7 mouse cellular contexts compared by ENCODE assay signal in genomic region chr11:62550727-62551225, GRCm38 (mm10). TPM values are rescaled to one million over a fixed set of nuclear protein-coding genes. Genes with fewer than 3 reads are reported as not detected.
DNase-seq lines count a peak whose midpoint lies in the region; ATAC-seq and TF ChIP-seq lines count a peak whose summit lies in the region.

Gene Ubb (plus strand): TSS chr11:62551171.

- H3K4me2 ChIP-seq in intestine, postnatal 0 days (replicated peaks; ENCODE audit: low read depth) = peak within 1 kb of the TSS; percentile 86
- H3K4me2 ChIP-seq in midbrain, embryonic 12.5 days (replicated peaks) = peak within 1 kb of the TSS; percentile 65

- peak; percentile 99 for DNase-seq in adrenal gland, postnatal 10 days
- peak; percentile 99 for DNase-seq in embryonic facial prominence, embryonic 10.5 days (ENCODE audit: low spot score)
- DNase-seq in gonadal fat pad, adult 2 months (ENCODE audit: low read depth) = no peak
- peak; percentile 100 for DNase-seq in left cerebral cortex, postnatal 4 days

- peak within 1 kb of the TSS; percentile 100 for H3K27ac ChIP-seq in embryonic facial prominence, embryonic 10.5 days (replicated peaks)
- peak within 1 kb of the TSS; percentile 99 for H3K27ac ChIP-seq in intestine, postnatal 0 days (ENCODE audit: low read depth, low read length)
- peak within 1 kb of the TSS; percentile 97 for H3K27ac ChIP-seq in midbrain, embryonic 12.5 days (replicated peaks)
- H3K27ac ChIP-seq in small intestine, adult 2 months (ENCODE audit: insufficient read depth, low read depth, low read length) = peak within 1 kb of the TSS; percentile 100

- peak; percentile 92 for ATAC-seq in intestine, postnatal 0 days
- ATAC-seq in midbrain, embryonic 12.5 days (ENCODE audit: low FRiP score, low read depth) = peak; percentile 95

- H3K36me3 ChIP-seq in embryonic facial prominence, embryonic 10.5 days (replicated peaks) = peaks cover 32% of the 10 kb centered on the region
- peaks cover 10% of the 10 kb centered on the region; the same call in 1 of the 2 replicates for H3K36me3 ChIP-seq in intestine, postnatal 0 days (ENCODE audit: control insufficient read depth, insufficient read depth)
- peaks cover 28% of the 10 kb centered on the region for H3K36me3 ChIP-seq in midbrain, embryonic 12.5 days
- H3K36me3 ChIP-seq in small intestine, adult 2 months (ENCODE audit: control insufficient read depth, insufficient read depth, low read length) = peaks cover 18% of the 10 kb centered on the region

- peak within 1 kb of the TSS; percentile 83 for H3K9ac ChIP-seq in intestine, postnatal 0 days (ENCODE audit: low read depth, low read length)
- peak within 1 kb of the TSS; percentile 87 for H3K9ac ChIP-seq in midbrain, embryonic 12.5 days (replicated peaks)

- H3K27me3 ChIP-seq in embryonic facial prominence, embryonic 10.5 days (replicated peaks; ENCODE audit: low read depth, poor library complexity, severe bottlenecking) = no peaks in the 10 kb centered on the region
- no peaks in the 10 kb centered on the region for H3K27me3 ChIP-seq in intestine, postnatal 0 days (replicated peaks; ENCODE audit: control insufficient read depth, insufficient read depth, low read length)
- no peaks in the 10 kb centered on the region for H3K27me3 ChIP-seq in midbrain, embryonic 12.5 days
- H3K27me3 ChIP-seq in small intestine, adult 2 months (ENCODE audit: control insufficient read depth, insufficient read depth, low read length) = no peaks in the 10 kb centered on the region

- intact Hi-C loops in left cerebral cortex, postnatal 4 days (cut with DNase I) = no loop called here

- WGBS in embryonic facial prominence, embryonic 10.5 days = under 1% methylated on average over 40 of the region's 40 CpGs
- WGBS in intestine, postnatal 0 days = under 1% methylated on average over 40 of the region's 40 CpGs
- WGBS in midbrain, embryonic 12.5 days = under 1% methylated on average over 40 of the region's 40 CpGs
- under 1% methylated on average over 40 of the region's 40 CpGs for WGBS in small intestine, adult 2 months

- peak within 1 kb of the TSS; percentile 77 for H3K4me3 ChIP-seq in embryonic facial prominence, embryonic 10.5 days
- H3K4me3 ChIP-seq in intestine, postnatal 0 days (ENCODE audit: low read depth, low read length) = peak within 1 kb of the TSS; percentile 88
- peak within 1 kb of the TSS; percentile 71 for H3K4me3 ChIP-seq in midbrain, embryonic 12.5 days
- peak within 1 kb of the TSS; percentile 81 for H3K4me3 ChIP-seq in small intestine, adult 2 months (ENCODE audit: low read depth, low read length)

- TF ChIP-seq POLR2A in small intestine, adult 2 months (IDR thresholded peaks at IDR 0.05; ENCODE audit: low read depth, low read length) = peak; percentile 85

- H3K9me3 ChIP-seq in embryonic facial prominence, embryonic 10.5 days = no peaks in the 10 kb centered on the region
- H3K9me3 ChIP-seq in intestine, postnatal 0 days (ENCODE audit: control insufficient read depth) = no peaks in the 10 kb centered on the region
- no peaks in the 10 kb centered on the region for H3K9me3 ChIP-seq in midbrain, embryonic 12.5 days

- TF ChIP-seq CTCF in intestine, postnatal 0 days (IDR thresholded peaks at IDR 0.05; ENCODE audit: low read depth) = peak; percentile 18; the same call in 1 of the 2 replicates
- no peak for TF ChIP-seq CTCF in small intestine, adult 2 months (IDR thresholded peaks at IDR 0.05; ENCODE audit: extremely low read depth, insufficient read length, insufficient replicate concordance, low read depth, low read length)

- peaks cover 28% of the 10 kb centered on the region for H3K4me1 ChIP-seq in embryonic facial prominence, embryonic 10.5 days
- no peaks in the 10 kb centered on the region for H3K4me1 ChIP-seq in intestine, postnatal 0 days (replicated peaks; ENCODE audit: control insufficient read depth, insufficient read depth, low read length)
- H3K4me1 ChIP-seq in midbrain, embryonic 12.5 days = peaks cover 32% of the 10 kb centered on the region
- H3K4me1 ChIP-seq in small intestine, adult 2 months (ENCODE audit: control insufficient read depth, insufficient read depth, insufficient read length, low read length) = peaks cover 6% of the 10 kb centered on the region

RNA-seq across cellular contexts. Expression of gene Ubb, which starts in this region (rescaled TPM):
- total RNA-seq in adrenal gland, postnatal 10 days (2021) = 1,000 to 10,000 TPM; 1,093 to 1,186 TPM
- polyA plus RNA-seq in embryonic facial prominence, embryonic 10.5 days (2016; fragmentation: Nextera tagmentation; extraction: Ambion mirVana) = 3,487 and 3,558 TPM in 2 replicates
- polyA plus RNA-seq in gonadal fat pad, adult 2 months (2012; rRNA removed) = 2,291 TPM in 2 replicates
- 2,405 and 2,440 TPM in 2 replicates for polyA plus RNA-seq in intestine, postnatal 0 days (2015; fragmentation: Nextera tagmentation; extraction: Ambion mirVana)
- 1,000 to 10,000 TPM; 1,560 to 1,622 TPM for total RNA-seq in left cerebral cortex, postnatal 4 days (2021)
- polyA plus RNA-seq in midbrain, embryonic 12.5 days (2016; fragmentation: Nextera tagmentation; extraction: Ambion mirVana) = 3,778 and 3,810 TPM in 2 replicates
- 827 and 2,308 TPM in 2 replicates for polyA plus RNA-seq in small intestine, adult 2 months (2012; rRNA removed)
